Mouse (Mus musculus) embryonic fibroblast, embryonic 13.5 days (primary cell): Measurements from ENCODE around the gene Tiam1.

Source experiments
- CTCF ChIP-seq: IDR thresholded peaks from 2 replicates; pipeline ENCODE4 v1.5.1; 2011; ENCODE audit warnings: mild to moderate bottlenecking, control low read depth, low read length, moderate library complexity, borderline replicate concordance; ENCODE audit not compliant: insufficient read depth
- POLR2A ChIP-seq: IDR thresholded peaks from 2 replicates; pipeline ENCODE4 v1.6.1; 2011; ENCODE audit warnings: low read depth, mild to moderate bottlenecking, control low read depth, low read length, moderate library complexity

DNA sequence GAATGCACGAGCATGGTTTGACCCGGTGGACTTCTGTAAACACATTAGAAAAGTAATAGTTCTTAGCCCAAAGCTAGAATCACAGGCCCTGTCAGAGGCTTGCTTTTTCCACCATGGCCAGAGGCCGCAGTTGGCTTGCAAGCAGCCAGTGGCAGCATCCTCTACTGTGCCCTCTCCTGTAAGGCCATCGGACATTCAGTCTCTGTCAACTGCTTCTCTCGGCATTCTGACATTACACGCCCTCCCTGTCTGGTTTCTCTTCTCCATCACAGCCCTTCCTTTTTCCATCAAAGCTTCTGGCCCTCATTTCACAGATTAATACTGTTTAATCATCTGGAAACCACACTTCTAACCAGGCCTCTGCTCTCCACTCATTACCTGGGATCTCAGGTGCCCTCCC is 193.3 kb downstream of the Tiam1 start:
- no peak for TF ChIP-seq CTCF
- TF ChIP-seq POLR2A, result no peak
